Mouse (Mus musculus): ENCODE measurements around the gene Nkpd1. TPM values are rescaled to one million over a fixed set of nuclear protein-coding genes. Genes with fewer than 3 reads are reported as not detected.

The Nkpd1 gene
- 0.33 and 0.34 TPM in 2 replicates for polyA plus RNA-seq (2012; rRNA removed)

DNA sequence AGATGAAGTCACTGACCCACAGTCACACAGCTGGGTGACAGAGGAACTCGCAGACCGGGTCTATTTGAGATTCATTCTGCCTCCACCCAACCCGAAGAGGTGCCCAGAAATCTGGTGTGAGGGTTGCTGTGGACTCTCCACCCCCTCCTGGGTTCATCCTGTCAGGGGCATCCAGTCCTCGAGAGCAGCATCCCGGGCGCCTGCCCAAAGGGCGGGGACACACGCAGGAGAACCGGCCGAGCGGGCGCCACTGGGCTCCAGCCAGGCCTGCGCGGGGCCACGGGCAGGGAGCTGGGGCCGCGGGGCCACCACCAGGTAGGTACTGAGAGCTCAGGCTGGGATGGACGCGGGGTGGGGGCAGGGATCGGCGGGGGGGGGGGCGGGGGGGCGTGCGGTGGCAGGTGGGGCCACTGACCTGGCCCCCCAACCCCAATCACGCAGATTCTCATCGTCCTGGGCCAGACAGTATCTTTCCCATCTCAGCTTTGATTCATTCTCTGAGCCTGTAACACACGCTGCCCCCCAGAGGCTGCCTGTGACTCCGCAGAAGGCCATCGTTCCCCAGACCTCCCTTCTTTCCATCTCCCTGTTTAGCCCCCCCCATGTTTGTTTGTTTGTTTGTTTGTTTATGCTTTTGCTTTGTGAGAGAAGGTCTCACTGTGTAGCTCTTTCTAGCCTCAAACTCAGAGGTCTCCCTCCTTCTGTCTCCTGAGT is at the start of gene Nkpd1:
Gene Nkpd1 (plus strand): TSS at position 187 of the 714 bp plus-strand sequence.

DNA sequence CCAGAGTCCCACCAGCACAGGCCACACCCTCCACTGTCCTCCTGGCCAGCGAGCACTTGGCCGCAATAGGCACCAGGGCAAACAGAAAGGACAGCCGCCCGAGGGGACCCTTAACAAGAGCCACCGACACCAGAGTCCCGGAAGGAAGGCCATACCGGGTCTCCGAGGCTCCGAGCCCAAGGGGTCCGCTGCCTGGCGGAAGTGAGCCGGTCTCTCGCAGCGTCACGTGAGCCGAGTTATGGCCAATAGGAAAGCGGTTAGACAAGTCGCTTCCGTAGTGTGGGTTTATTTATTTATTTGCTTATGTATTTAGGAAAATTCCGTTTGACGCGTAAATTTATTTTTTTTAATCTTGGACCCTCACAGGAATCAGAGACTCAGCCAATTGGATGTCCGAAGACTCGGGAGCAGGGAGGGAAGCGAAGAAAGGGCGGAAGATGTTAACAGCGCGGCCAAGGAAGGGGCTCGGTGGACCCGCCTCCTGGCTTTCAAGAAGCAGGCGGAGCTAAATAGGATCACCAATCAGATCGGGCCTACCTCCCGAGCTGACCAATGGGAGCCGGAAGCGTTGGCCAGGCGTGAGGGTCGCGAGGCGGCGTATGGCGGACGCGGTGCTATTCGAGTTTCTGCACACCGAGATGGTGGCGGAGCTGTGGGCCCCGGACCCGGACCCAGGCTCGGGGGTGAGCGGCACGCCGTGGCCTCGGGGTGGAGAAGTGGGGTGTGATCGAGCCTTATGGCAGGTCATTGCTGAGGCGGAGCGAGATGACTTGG is 9.3 kb upstream of the Nkpd1 start, which contains the start of the genes Bloc1s3 and Trappc6a:
Gene Bloc1s3 (minus strand): TSS at position 218 of the 774 bp plus-strand sequence.
Gene Trappc6a (plus strand): TSS at position 246 of the 774 bp plus-strand sequence.

DNA sequence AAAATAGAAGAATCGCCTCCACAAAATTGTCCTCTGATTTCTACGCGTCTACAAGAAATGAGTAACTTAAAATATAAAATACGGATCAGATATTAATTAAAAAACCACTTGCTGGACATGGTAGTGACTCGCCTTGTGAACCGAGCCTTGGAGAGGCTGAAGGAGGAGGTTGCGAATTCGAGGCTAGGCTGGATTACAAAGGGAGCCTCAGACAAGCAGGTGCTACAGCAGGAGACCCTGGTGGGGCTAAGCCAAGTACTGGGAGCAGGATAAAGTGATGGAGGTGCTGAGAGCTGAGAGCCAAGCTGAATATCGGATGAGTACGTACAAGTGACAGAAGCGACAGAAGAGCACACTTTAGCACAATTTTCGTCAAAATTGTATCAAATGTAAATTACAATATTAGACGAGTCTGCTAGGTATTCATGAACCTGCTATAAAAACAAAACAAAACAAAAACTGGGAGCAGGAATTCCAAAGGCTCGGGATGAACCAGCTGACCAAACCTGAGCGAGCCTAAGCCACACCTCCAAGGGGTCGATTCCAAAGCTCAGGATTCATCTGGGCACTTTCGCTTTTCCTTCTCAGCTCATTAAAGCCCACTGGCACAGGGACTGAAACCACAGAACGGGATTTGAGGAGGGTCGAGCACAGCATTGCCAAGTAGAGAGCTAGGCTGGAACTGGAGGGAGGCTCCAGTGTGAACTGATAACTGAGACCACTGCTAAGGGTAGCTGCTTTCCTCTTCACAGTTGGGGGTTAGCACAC is 45.2 kb downstream of the Nkpd1 start, which contains the start of gene Ppp1r37:
Gene Ppp1r37 (minus strand): TSS at position 434 of the 768 bp plus-strand sequence.

Other genes with a start within 250 kb of the Nkpd1 start
- 64.3 and 74.5 TPM in 2 replicates for gene Vasp, start 246.0 kb upstream of the Nkpd1 start, polyA plus RNA-seq (2012; rRNA removed)
- 0.83 and 1.1 TPM in 2 replicates for gene Ppm1n, start 237.8 kb upstream of the Nkpd1 start, polyA plus RNA-seq (2012; rRNA removed)
- gene Rtn2, start 235.2 kb upstream of the Nkpd1 start, polyA plus RNA-seq (2012; rRNA removed) = 118 and 136 TPM in 2 replicates
- 0.11 and 0.36 TPM in 2 replicates for gene Fosb, start 207.8 kb upstream of the Nkpd1 start, polyA plus RNA-seq (2012; rRNA removed)
- 74.3 and 79.3 TPM in 2 replicates for gene Ercc1, start 173.1 kb upstream of the Nkpd1 start, polyA plus RNA-seq (2012; rRNA removed)
- 14.1 and 14.5 TPM in 2 replicates for gene Cd3eap, start 158.4 kb upstream of the Nkpd1 start, polyA plus RNA-seq (2012; rRNA removed)
- gene Ppp1r13l, start 158.1 kb upstream of the Nkpd1 start, polyA plus RNA-seq (2012; rRNA removed) = 6.6 and 9.4 TPM in 2 replicates
- gene Ercc2, start 135.8 kb upstream of the Nkpd1 start, polyA plus RNA-seq (2012; rRNA removed) = 75.9 and 76.5 TPM in 2 replicates
- gene Klc3, start 113.7 kb upstream of the Nkpd1 start, polyA plus RNA-seq (2012; rRNA removed) = 1.4 and 2.5 TPM in 2 replicates
- 0.10 and 25.4 TPM in 2 replicates for gene Ckm, start 113.1 kb upstream of the Nkpd1 start, polyA plus RNA-seq (2012; rRNA removed)
- 51.1 and 55.1 TPM in 2 replicates for gene Mark4, start 59.0 kb upstream of the Nkpd1 start, polyA plus RNA-seq (2012; rRNA removed)
- 0.85 and 1.6 TPM in 2 replicates for gene Exoc3l2, start 54.5 kb upstream of the Nkpd1 start, polyA plus RNA-seq (2012; rRNA removed)
- gene Bloc1s3, start 9.5 kb upstream of the Nkpd1 start, polyA plus RNA-seq (2012; rRNA removed) = 9.1 and 10.5 TPM in 2 replicates
- 34.1 and 35.1 TPM in 2 replicates for gene Trappc6a, start 9.4 kb upstream of the Nkpd1 start, polyA plus RNA-seq (2012; rRNA removed)
- 96.0 and 96.5 TPM in 2 replicates for gene Ppp1r37, start 45.2 kb downstream of the Nkpd1 start, polyA plus RNA-seq (2012; rRNA removed)
- 0.96 and 1.3 TPM in 2 replicates for gene Zfp296, start 59.4 kb downstream of the Nkpd1 start, polyA plus RNA-seq (2012; rRNA removed)
- gene Gemin7, start 59.8 kb downstream of the Nkpd1 start, polyA plus RNA-seq (2012; rRNA removed) = 63.7 and 64.1 TPM in 2 replicates
- gene Clasrp, start 86.6 kb downstream of the Nkpd1 start, polyA plus RNA-seq (2012; rRNA removed) = 169 and 179 TPM in 2 replicates
- gene Relb, start 111.6 kb downstream of the Nkpd1 start, polyA plus RNA-seq (2012; rRNA removed) = 4.5 and 8.3 TPM in 2 replicates
- gene Clptm1, start 147.2 kb downstream of the Nkpd1 start, polyA plus RNA-seq (2012; rRNA removed) = 81.5 and 83.9 TPM in 2 replicates
- 0.18 and 0.39 TPM in 2 replicates for gene Apoc2, start 160.1 kb downstream of the Nkpd1 start, polyA plus RNA-seq (2012; rRNA removed)
- not detected in 2 replicates for gene Gm44805, start 163.6 kb downstream of the Nkpd1 start, polyA plus RNA-seq (2012; rRNA removed)
- gene Apoc4, start 163.6 kb downstream of the Nkpd1 start, polyA plus RNA-seq (2012; rRNA removed) = not detected in 2 replicates
- 1.4 and 1.9 TPM in 2 replicates for gene Apoc1, start 174.8 kb downstream of the Nkpd1 start, polyA plus RNA-seq (2012; rRNA removed)
- gene Apoe, start 181.3 kb downstream of the Nkpd1 start, polyA plus RNA-seq (2012; rRNA removed) = 310 and 317 TPM in 2 replicates
- gene Tomm40, start 197.6 kb downstream of the Nkpd1 start, polyA plus RNA-seq (2012; rRNA removed) = 100.0 and 101 TPM in 2 replicates
- 36.1 and 40.6 TPM in 2 replicates for gene Nectin2, start 232.6 kb downstream of the Nkpd1 start, polyA plus RNA-seq (2012; rRNA removed)